ENCODE assay signal across 8 mouse cellular contexts in genomic region chr15:85993931-85994583, GRCm38 (mm10). TPM values are rescaled to one million over a fixed set of nuclear protein-coding genes. Genes with fewer than 3 reads are reported as not detected.
A peak's percentile ranks its signal among the peaks of the same experiment; 100 is the strongest.
DNase-seq lines count a peak whose midpoint lies in the region; ATAC-seq lines count a peak whose summit lies in the region.

No protein-coding gene starts in this region.

- peaks cover 72% of the 10 kb centered on the region for H3K4me1 ChIP-seq in kidney, embryonic 16.5 days (ENCODE audit: insufficient read depth, low read length)
- peaks cover 49% of the 10 kb centered on the region for H3K4me1 ChIP-seq in limb, embryonic 15.5 days

- H3K27me3 ChIP-seq in kidney, embryonic 16.5 days (ENCODE audit: insufficient read depth, low read length) = no peaks in the 10 kb centered on the region
- no peaks in the 10 kb centered on the region for H3K27me3 ChIP-seq in limb, embryonic 15.5 days

- WGBS in kidney, embryonic 16.5 days = 41% methylated on average over 14 of the region's 14 CpGs
- WGBS in limb, embryonic 15.5 days = 31% methylated on average over 14 of the region's 14 CpGs

- no peaks in the 10 kb centered on the region for H3K9me3 ChIP-seq in kidney, embryonic 16.5 days (ENCODE audit: low read length)
- H3K9me3 ChIP-seq in limb, embryonic 15.5 days = no peaks in the 10 kb centered on the region

- DNase-seq in right cerebral cortex, adult 18-20 months = peak; percentile 45
- DNase-seq in right cerebral cortex, postnatal 14 days = no peak
- DNase-seq in urinary bladder, postnatal 25 days (ENCODE audit: low spot score) = no peak
- no peak for DNase-seq in cerebellum, adult 11-12 months
- DNase-seq in lung, postnatal 4 days = no peak

- H3K9ac ChIP-seq in kidney, embryonic 16.5 days (replicated peaks; ENCODE audit: low read length) = peak overlapping the region; percentile 46
- H3K9ac ChIP-seq in limb, embryonic 15.5 days = no peak overlapping the region

- peak overlapping the region; percentile 87 for H3K27ac ChIP-seq in kidney, embryonic 16.5 days (ENCODE audit: low read length)
- H3K27ac ChIP-seq in limb, embryonic 15.5 days = peak overlapping the region; percentile 55; the same call in 1 of the 2 replicates

- H3K36me3 ChIP-seq in kidney, embryonic 16.5 days (ENCODE audit: insufficient read depth, low read length) = no peaks in the 10 kb centered on the region
- no peaks in the 10 kb centered on the region for H3K36me3 ChIP-seq in limb, embryonic 15.5 days

- H3K4me2 ChIP-seq in kidney, embryonic 16.5 days (replicated peaks; ENCODE audit: low read depth, low read length) = 0 out of 2 replicates have a peak overlapping the region, but pooled peaks have one; percentile 8
- peak overlapping the region; percentile 19; the same call in 1 of the 2 replicates for H3K4me2 ChIP-seq in limb, embryonic 15.5 days

- no peak overlapping the region for H3K4me3 ChIP-seq in kidney, embryonic 16.5 days (ENCODE audit: low read length)
- no peak overlapping the region for H3K4me3 ChIP-seq in limb, embryonic 15.5 days

- ATAC-seq in kidney, embryonic 16.5 days (ENCODE audit: low FRiP score, low TSS enrichment) = no peak
- ATAC-seq in limb, embryonic 15.5 days (ENCODE audit: insufficient number of reproducible peaks, low FRiP score, low TSS enrichment, low read depth) = peak; percentile 35; the same call in 1 of the 2 replicates
- ATAC-seq in activated CD4-positive, CD25-positive, alpha-beta regulatory T cell, adult 4 months = no peak

RNA-seq across cellular contexts. Expression of gene Celsr1, which starts 39.5 kb away (rescaled TPM):
- 3.5 and 3.9 TPM in 2 replicates for polyA plus RNA-seq in kidney, embryonic 16.5 days (2015; fragmentation: Nextera tagmentation; extraction: Ambion mirVana)
- polyA plus RNA-seq in limb, embryonic 15.5 days (2015; fragmentation: Nextera tagmentation; extraction: Ambion mirVana) = 2.7 and 3.6 TPM in 2 replicates
- 1 to 10 TPM; 3.9 to 4.9 TPM for polyA plus RNA-seq in activated CD4-positive, CD25-positive, alpha-beta regulatory T cell, adult 4 months (2017; shearing (Covaris generic))
